Mouse (Mus musculus): ENCODE data around the gene Edc4. TPM values are rescaled to one million over a fixed set of nuclear protein-coding genes. Genes with fewer than 3 reads are reported as not detected.

Gene Edc4
- polyA plus RNA-seq, 1 experiment from 2014 or later: 25.3 TPM

DNA sequence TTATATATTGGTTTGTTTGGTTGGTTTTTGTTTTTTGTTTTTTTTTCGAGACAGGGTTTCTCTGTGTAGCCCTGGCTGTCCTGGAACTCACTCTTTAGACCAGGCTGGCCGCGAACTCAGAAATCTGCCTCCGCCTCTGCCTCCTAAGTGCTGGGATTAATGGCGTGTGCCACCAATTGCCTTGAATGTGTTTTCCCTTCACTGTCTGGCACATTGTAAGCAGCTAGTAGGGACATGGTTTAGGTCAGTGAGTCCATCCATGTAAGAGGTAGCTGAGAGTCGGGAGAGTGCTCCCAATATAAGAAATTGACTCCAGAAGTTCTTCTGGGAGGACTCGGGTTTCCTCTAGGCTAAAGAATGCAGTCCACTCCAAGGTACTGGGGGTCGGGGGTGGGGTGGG lies 26.4 kb upstream of the Edc4 start:
- Histone ChIP-seq H3K27ac (peak overlapping the region; percentile 88; the same call in 1 of the 2 replicates), H3K9ac (peak overlapping the region; percentile 80; the same call in 1 of the 2 replicates)
- WGBS: 26% methylated on average over 8 of the region's 8 CpGs

DNA sequence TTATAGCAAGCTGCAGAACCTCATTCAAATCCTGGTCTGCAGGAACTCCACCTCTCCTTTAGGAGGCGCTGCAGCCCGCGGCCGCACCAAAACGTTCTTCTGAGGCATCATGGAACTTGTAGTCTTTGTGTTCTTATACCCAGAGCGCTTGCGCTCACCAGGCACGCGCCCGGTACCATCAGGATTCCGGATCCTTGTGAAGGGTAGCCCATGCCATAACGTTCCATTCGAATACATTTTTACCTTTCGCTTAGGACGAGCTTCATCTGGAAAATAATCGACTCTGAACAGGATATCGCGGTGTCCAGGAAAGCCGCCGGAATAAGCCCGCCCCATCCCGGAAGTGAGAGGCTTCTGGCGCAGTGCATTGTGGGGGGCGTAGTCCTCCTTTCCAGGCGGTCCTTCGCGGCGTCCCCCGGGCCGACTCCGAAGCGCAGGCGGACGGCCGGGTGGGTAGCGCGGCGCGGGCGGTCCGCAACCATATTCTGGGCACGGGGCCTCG lies 25.9 kb upstream of the Edc4 start, which contains the start of gene Thap11:
TSS of gene Thap11 (plus strand) at position 418 of the 502 bp plus-strand sequence.
- Histone ChIP-seq H3K4me2 (peak within 1 kb of the TSS; percentile 95), H3K4me3 (peak within 1 kb of the TSS; percentile 78), H3K9ac (peak within 1 kb of the TSS; percentile 80), H3K27me3 (no peaks in the 10 kb centered on the region), H3K4me1 (replicated peaks) (peaks cover 44% of the 10 kb centered on the region), H3K9me3 (replicated peaks) (no peaks in the 10 kb centered on the region), H3K36me3 (no peaks in the 10 kb centered on the region), H3K27ac (peak within 1 kb of the TSS; percentile 88)
- peak; percentile 90 for ATAC-seq (replicated peaks; ENCODE audit: insufficient number of reproducible peaks, insufficient read depth, low FRiP score, low read depth)
- under 1% methylated on average over 43 of the region's 43 CpGs for WGBS

More for the DNA sequence above, 26.4 kb upstream of the Edc4 start:
- H3K4me2 ChIP-seq: peak overlapping the region; percentile 95
- H3K9me3 ChIP-seq (replicated peaks): no peaks in the 10 kb centered on the region
- peaks cover 42% of the 10 kb centered on the region for H3K4me1 ChIP-seq (replicated peaks)
- peak overlapping the region; percentile 78 for H3K4me3 ChIP-seq
- H3K27me3 ChIP-seq: no peaks in the 10 kb centered on the region
- peaks cover 2% of the 10 kb centered on the region for H3K36me3 ChIP-seq
- no peak for ATAC-seq (replicated peaks; ENCODE audit: insufficient number of reproducible peaks, insufficient read depth, low FRiP score, low read depth)

DNA sequence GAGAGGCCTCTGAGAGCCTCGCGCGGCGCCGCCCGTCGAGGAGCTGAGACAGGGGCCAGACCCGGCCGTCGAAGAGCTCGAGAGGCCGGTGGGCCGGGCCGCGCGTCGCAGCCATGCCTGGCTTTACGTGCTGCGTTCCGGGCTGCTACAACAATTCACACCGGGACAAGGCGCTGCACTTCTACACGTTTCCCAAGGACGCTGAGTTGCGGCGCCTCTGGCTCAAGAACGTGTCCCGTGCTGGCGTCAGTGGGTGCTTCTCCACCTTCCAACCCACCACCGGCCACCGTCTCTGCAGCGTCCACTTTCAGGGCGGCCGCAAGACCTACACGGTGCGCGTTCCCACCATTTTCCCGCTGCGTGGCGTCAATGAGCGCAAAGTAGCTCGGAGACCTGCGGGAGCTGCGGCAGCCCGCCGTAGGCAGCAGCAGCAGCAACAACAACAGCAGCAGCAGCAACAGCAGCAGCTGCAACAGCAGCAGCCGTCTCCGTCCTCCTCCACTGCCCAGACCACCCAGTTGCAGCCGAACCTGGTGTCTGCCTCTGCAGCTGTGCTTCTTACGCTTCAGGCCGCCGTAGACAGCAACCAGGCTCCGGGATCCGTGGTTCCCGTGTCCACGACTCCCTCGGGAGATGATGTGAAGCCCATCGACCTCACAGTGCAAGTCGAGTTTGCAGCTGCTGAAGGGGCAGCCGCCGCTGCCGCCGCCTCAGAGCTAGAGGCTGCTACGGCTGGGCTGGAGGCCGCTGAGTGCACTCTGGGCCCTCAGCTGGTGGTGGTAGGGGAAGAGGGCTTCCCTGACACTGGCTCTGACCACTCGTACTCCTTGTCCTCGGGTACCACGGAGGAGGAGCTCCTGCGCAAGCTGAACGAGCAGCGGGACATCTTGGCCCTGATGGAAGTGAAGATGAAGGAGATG lies 25.2 kb upstream of the Edc4 start:
- Histone ChIP-seq H3K36me3 (no peaks in the 10 kb centered on the region), H3K9ac (peak overlapping the region; percentile 80), H3K9me3 (replicated peaks) (no peaks in the 10 kb centered on the region), H3K4me1 (replicated peaks) (peaks cover 43% of the 10 kb centered on the region), H3K4me3 (peak overlapping the region; percentile 78), H3K27ac (peak overlapping the region; percentile 88), H3K4me2 (peak overlapping the region; percentile 95), H3K27me3 (no peaks in the 10 kb centered on the region)
- under 1% methylated on average over 71 of the region's 71 CpGs for WGBS
- peak; percentile 48 for ATAC-seq (replicated peaks; ENCODE audit: insufficient number of reproducible peaks, insufficient read depth, low FRiP score, low read depth)

DNA sequence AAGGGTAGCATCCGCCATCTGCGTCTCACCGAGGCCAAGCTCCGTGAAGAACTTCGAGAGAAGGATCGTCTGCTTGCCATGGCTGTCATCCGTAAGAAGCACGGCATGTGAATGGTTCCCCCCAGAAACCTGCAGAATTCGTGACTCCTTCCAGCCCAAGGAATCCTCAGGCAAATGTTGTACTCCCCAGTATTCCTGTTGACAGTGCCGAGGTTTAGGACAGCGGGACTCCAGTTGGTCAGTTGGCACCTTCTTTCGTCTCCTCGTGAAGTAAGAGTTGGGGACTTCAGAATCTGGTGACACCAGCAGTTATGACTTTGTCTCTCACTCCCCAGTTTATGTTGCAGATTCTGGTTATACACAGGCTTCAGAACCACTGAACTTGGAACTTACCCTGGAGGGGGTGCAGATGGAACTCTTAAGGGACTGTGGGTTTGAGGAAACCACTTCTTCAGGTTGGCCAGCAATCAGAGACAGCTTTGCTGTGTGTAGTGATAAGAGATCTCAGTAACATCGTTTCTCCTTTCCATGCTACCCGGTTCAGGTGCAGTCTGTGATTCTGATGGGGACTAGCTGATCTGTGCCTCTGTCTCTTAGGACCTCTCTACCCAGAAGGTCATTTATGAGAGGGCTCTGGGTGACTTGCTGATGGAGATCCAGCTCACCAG lies 24.4 kb upstream of the Edc4 start:
- 11% methylated on average over 15 of the region's 15 CpGs for WGBS
- H3K36me3 ChIP-seq: no peaks in the 10 kb centered on the region
- peak overlapping the region; percentile 80 for H3K9ac ChIP-seq
- peak overlapping the region; percentile 88 for H3K27ac ChIP-seq
- no peak for ATAC-seq (replicated peaks; ENCODE audit: insufficient number of reproducible peaks, insufficient read depth, low FRiP score, low read depth)
- peaks cover 39% of the 10 kb centered on the region for H3K4me1 ChIP-seq (replicated peaks)
- no peaks in the 10 kb centered on the region for H3K9me3 ChIP-seq (replicated peaks)
- peak overlapping the region; percentile 95 for H3K4me2 ChIP-seq
- H3K27me3 ChIP-seq: no peaks in the 10 kb centered on the region
- peak overlapping the region; percentile 78 for H3K4me3 ChIP-seq

DNA sequence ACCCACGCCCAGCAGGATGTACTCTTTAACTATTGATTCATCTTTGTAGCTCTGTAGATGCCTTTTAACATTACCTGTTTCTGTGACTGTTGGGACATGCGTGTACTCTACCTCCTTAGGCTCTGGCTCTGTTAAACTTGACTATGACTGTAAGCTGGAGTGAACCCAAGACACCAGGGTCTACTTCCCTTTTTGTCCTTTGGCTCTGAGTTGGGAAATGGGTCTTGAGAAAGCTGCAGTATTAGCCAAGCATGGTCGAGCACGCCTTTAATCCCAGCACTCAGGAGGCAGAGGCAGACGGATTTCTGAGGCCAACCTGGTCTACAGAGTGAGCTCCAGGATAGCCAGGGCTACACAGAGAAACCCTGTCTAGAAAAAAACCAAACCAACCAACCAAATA lies 22.2 kb upstream of the Edc4 start:
- peaks cover 53% of the 10 kb centered on the region for H3K4me1 ChIP-seq (replicated peaks)
- H3K4me3 ChIP-seq: no peak overlapping the region
- no peak for ATAC-seq (replicated peaks; ENCODE audit: insufficient number of reproducible peaks, insufficient read depth, low FRiP score, low read depth)
- H3K9ac ChIP-seq: no peak overlapping the region
- 83% methylated on average over 5 of the region's 5 CpGs for WGBS
- H3K9me3 ChIP-seq (replicated peaks): no peaks in the 10 kb centered on the region
- no peaks in the 10 kb centered on the region for H3K27me3 ChIP-seq
- H3K27ac ChIP-seq: no peak overlapping the region
- no peak overlapping the region for H3K4me2 ChIP-seq
- H3K36me3 ChIP-seq: no peaks in the 10 kb centered on the region

DNA sequence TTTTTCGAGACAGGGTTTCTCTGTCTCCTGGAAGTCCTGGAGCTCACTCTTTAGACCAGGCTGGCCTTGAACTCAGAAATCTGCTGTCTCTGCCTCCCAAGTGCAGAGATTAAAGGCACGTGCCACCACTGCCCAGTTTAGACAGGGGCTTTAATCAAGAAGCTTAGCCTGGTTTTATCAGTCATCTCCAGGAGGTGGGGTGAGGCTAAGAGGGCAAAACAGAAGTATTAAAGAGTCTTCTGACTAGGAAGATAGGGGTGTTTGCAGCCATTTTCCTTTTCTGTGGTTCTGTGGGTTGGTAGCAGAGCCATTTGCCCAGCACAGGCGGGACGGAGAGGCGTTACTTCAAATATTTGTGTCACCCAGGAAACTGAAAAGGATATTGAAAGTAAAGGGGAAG lies 21.4 kb upstream of the Edc4 start:
- Histone ChIP-seq H3K4me2 (peak overlapping the region; percentile 75; the same call in 1 of the 2 replicates), H3K4me1 (replicated peaks) (peaks cover 56% of the 10 kb centered on the region), H3K36me3 (no peaks in the 10 kb centered on the region), H3K27me3 (no peaks in the 10 kb centered on the region), H3K9me3 (replicated peaks) (no peaks in the 10 kb centered on the region), H3K9ac (no peak overlapping the region), H3K4me3 (peak overlapping the region; percentile 95; the same call in 1 of the 2 replicates), H3K27ac (peak overlapping the region; percentile 56)
- no peak for ATAC-seq (replicated peaks; ENCODE audit: insufficient number of reproducible peaks, insufficient read depth, low FRiP score, low read depth)
- 61% methylated on average over 5 of the region's 5 CpGs for WGBS

DNA sequence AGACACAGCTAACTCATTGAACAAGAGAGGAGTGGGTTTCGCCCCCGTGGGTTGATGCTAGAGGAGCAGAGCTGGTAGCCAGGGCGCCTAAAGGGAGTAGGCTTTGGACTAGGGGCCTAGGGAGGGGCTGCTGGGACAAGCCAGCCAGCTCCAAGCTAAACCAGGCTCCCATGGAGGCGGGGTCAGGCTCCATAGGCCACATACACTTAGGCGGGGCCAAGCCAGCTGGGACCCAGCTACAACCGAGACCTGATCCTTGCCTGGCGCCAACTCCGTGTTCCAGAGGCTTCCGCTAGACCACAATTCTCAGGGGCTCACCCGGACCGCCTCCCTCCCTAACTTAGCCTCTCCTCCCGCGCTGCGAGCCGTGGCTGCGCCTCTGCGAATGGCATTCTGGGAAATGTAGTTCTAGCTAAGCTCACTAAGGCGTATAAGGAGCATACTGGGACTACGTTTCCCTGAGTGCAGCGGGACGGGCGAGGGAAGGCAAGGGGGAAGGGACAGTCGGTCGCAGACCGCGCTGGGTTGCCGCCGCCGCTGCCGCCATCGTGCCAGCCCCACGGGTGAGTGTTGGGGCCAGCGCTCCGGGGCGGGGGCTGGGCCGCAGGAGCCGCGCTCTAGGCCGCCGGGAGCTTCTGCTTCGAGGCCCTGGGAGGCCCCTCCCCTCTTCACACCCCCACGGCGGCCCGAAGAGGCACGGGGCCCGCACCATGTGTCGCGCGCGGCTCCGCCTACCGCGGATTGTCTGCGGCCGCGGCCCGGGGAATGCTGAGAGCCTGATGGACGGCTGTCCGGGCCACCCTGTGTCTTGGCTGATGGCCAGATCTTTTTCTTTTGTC lies 20.3 kb upstream of the Edc4 start, which contains the start of gene Nutf2:
TSS of gene Nutf2 (plus strand) at position 438 of the 839 bp plus-strand sequence.
- no peaks in the 10 kb centered on the region for H3K9me3 ChIP-seq (replicated peaks)
- peak; percentile 98 for ATAC-seq (replicated peaks; ENCODE audit: insufficient number of reproducible peaks, insufficient read depth, low FRiP score, low read depth)
- peak within 1 kb of the TSS; percentile 95 for H3K27ac ChIP-seq
- peaks cover 54% of the 10 kb centered on the region for H3K4me1 ChIP-seq (replicated peaks)
- peak within 1 kb of the TSS; percentile 93 for H3K9ac ChIP-seq
- under 1% methylated on average over 50 of the region's 59 CpGs for WGBS
- H3K4me2 ChIP-seq: peak within 1 kb of the TSS; percentile 75
- no peaks in the 10 kb centered on the region for H3K36me3 ChIP-seq
- H3K27me3 ChIP-seq: no peaks in the 10 kb centered on the region
- peak within 1 kb of the TSS; percentile 95 for H3K4me3 ChIP-seq

DNA sequence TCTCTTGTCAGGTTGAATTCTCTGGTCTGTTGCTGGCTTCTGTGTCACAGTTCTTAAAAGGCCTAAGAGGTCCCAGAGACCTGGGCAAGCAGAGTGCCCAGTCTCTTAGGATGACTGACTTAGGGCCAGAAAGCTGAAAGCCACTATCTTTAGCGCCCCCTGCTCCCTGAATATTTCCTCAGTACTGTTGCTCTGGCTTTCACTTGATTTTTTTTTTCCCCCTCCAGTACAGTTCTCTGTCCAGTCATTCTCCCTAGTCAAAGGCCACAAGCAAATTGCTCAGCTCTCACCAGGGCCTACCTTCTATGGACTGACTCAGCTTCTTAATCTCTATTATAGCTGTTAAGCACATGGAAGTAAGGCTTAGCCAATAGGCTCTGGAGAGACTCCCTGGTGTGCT lies 18.7 kb upstream of the Edc4 start:
- Histone ChIP-seq H3K27ac (peak overlapping the region; percentile 95), H3K27me3 (no peaks in the 10 kb centered on the region), H3K9me3 (replicated peaks) (no peaks in the 10 kb centered on the region), H3K4me3 (peak overlapping the region; percentile 95), H3K4me2 (peak overlapping the region; percentile 75), H3K4me1 (replicated peaks) (peaks cover 42% of the 10 kb centered on the region), H3K9ac (peak overlapping the region; percentile 93), H3K36me3 (peaks cover 11% of the 10 kb centered on the region)
- WGBS: 9% methylated on average over 1 of the region's 1 CpGs
- ATAC-seq (replicated peaks; ENCODE audit: insufficient number of reproducible peaks, insufficient read depth, low FRiP score, low read depth): no peak

DNA sequence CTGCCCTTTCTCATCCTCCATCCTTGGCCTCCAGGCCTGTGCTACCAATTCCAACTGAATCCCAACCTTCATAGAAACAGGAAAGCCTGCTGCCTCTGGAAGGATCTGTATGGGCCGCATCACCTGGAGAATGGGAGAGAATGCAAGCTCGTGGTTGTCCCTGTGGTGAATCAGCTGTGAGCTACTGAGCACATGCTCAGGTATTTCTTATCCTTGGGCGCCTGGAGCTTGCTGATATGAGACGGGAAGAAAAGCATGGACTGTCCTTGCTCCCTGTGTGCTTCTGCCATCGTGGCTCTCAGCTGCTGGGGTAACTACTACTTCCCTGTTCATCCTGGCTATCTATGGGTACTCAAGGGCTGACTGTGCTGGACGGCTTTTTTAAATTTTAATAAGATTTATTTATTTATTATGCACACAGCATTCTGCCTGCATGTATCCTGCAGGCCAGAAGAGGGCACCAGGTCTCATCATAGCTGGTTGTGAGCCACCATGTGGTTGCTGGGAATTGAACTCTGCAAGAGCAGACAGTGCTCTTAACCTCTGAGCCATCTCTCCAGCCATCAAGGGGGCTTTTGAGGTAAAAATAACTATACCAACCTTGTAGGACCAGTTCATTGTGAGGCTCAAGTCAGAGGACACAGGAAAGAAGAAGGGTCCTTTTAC lies 14.2 kb upstream of the Edc4 start:
- ATAC-seq (replicated peaks; ENCODE audit: insufficient number of reproducible peaks, insufficient read depth, low FRiP score, low read depth): no peak
- WGBS: 76% methylated on average over 6 of the region's 6 CpGs
- H3K36me3 ChIP-seq: peaks cover 30% of the 10 kb centered on the region

DNA sequence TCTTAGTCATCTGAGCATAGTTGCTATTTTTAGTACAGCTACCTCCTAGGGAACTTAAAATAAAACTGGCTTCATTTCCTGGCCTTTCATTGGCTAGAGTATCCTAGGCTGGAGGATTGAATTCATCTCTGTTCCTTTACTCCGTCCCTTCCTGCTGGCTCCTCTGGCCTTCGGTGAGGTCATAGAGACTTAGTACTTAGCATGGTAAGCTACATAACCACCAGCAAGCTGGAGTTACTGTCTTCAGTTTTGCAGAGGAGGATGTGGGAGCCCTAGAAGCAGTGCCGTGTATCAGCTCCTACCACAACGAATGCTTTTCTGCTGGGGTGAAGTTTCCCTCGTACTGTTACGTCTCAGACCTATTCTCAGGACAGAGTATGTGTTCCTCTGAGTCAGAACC lies 6.4 kb upstream of the Edc4 start:
- Histone ChIP-seq H3K4me3 (no peak overlapping the region), H3K27me3 (no peaks in the 10 kb centered on the region), H3K4me2 (peak overlapping the region; percentile 13), H3K9me3 (replicated peaks) (no peaks in the 10 kb centered on the region), H3K4me1 (replicated peaks) (peaks cover 27% of the 10 kb centered on the region), H3K36me3 (peaks cover 43% of the 10 kb centered on the region), H3K9ac (no peak overlapping the region), H3K27ac (peak overlapping the region; percentile 75)
- peak; percentile 72; the same call in 1 of the 2 replicates for ATAC-seq (replicated peaks; ENCODE audit: insufficient number of reproducible peaks, insufficient read depth, low FRiP score, low read depth)
- 40% methylated on average over 6 of the region's 6 CpGs for WGBS

More for the DNA sequence above, 14.2 kb upstream of the Edc4 start:
- Histone ChIP-seq H3K4me3 (no peak overlapping the region), H3K9ac (no peak overlapping the region), H3K27me3 (no peaks in the 10 kb centered on the region), H3K4me1 (replicated peaks) (peaks cover 19% of the 10 kb centered on the region), H3K4me2 (no peak overlapping the region), H3K9me3 (replicated peaks) (no peaks in the 10 kb centered on the region), H3K27ac (no peak overlapping the region)
